Mouse (Mus musculus) splenic B cell, adult 2 months (primary cell): ENCODE data around the gene Muc1.
A peak's percentile ranks its signal among the peaks of the same experiment; 100 is the strongest.

ENCODE experiments used
- DNase-seq: peaks from one replicate; pipeline ENCODE4 v3.0.0-alpha.2; 2011; ENCODE audit warnings: low read depth, low spot score
- H3K27me3 ChIP-seq: 2 replicates; pipeline ENCODE4 v1.6.1; 2012; ENCODE audit warnings: mild to moderate bottlenecking, low read length, moderate library complexity, mixed read lengths; ENCODE audit not compliant: control insufficient read depth, poor library complexity, insufficient read depth, severe bottlenecking
- H3K36me3 ChIP-seq: 2 replicates; pipeline ENCODE4 v1.6.1; 2012; ENCODE audit warnings: mild to moderate bottlenecking, low read length, moderate library complexity, mixed read lengths; ENCODE audit not compliant: control insufficient read depth, poor library complexity, insufficient read depth, severe bottlenecking

Muc1 gene

GRCm38 (mm10) chr3:89280050-89280605 is 51.3 kb downstream of the Muc1 start:
- Histone ChIP-seq H3K36me3 (no peaks in the 10 kb centered on the region), H3K27me3 (no peaks in the 10 kb centered on the region)
- peak; percentile 24 for DNase-seq

- H3K36me3 ChIP-seq = no peaks in the 10 kb centered on the region
- DNase-seq = peak; percentile 19
- H3K27me3 ChIP-seq = no peaks in the 10 kb centered on the region
Measured at GRCm38 (mm10) chr3:89280606-89281511, 52.0 kb downstream of the Muc1 start, which contains the start of gene Efna1. Gene Efna1, minus strand, starts transcription at chr3:89281142.

GRCm38 (mm10) chr3:89281579-89282290 is 52.9 kb downstream of the Muc1 start:
- DNase-seq = peak; percentile 90
- no peaks in the 10 kb centered on the region for H3K27me3 ChIP-seq
- no peaks in the 10 kb centered on the region for H3K36me3 ChIP-seq

- H3K27me3 ChIP-seq = no peaks in the 10 kb centered on the region
- no peak for DNase-seq
- no peaks in the 10 kb centered on the region for H3K36me3 ChIP-seq
Measured at GRCm38 (mm10) chr3:89282291-89282643, 53.4 kb downstream of the Muc1 start.
